Mouse (Mus musculus): Measurements from ENCODE around the gene Fam118a. TPM values are rescaled to one million over a fixed set of nuclear protein-coding genes. Genes with fewer than 3 reads are reported as not detected.
A peak's percentile ranks its signal among the peaks of the same experiment; 100 is the strongest.
"Not testable (repeated sequence)": the region's sequence is repeated elsewhere in the genome, so short reads cannot be mapped to it uniquely, and the experiment has no call there.

Gene Fam118a
- 1 to 10 TPM; 6.1 to 6.3 TPM for total RNA-seq (2021)
- 4.7 and 6.3 TPM in 2 replicates for polyA plus RNA-seq (2012; rRNA removed)
- long read RNA-seq, transcript Fam118a-201 (9 exons, 2,518 nt), result major isoform, 11 of 15 reads
- long read RNA-seq, partial matches to known transcripts, result 1 of 15 reads
- long read RNA-seq, other reads (novel, unspliced or antisense), result 3 of 15 reads

DNA sequence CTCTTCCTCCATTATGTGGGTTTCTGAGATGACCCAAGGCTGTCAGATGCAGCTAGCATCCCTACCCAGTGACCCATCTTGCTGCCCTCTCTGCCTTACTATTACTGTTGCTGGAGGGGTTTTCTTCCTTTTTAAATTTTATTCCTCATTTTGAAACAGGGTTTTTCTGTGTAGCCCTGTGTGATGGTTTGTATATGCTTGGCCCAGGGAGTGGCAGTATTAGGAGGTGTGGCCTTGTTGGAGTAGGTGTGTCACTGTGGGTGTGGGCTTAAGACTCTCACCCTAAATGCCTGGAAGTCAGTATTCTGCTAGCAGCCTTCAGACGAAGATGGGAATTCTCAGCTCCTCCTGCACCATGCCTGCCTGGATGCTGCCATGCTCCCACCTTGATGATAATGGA is at the start of gene Fam118a:
Gene Fam118a, plus strand, starts transcription at position 301 of the 400 bp plus-strand sequence.
- DNase-seq; H3K79me2 ChIP-seq (replicated peaks; ENCODE audit: control insufficient read depth, insufficient read depth, low read length); H3K4me1 ChIP-seq (ENCODE audit: control insufficient read depth, insufficient read depth, low read length); H3K36me3 ChIP-seq (ENCODE audit: control insufficient read depth, insufficient read depth, low read length); H3K9ac ChIP-seq (ENCODE audit: low read depth, low read length); H3K27ac ChIP-seq; H3K4me3 ChIP-seq; H3K27me3 ChIP-seq (ENCODE audit: control insufficient read depth, insufficient read depth, low read length); intact Hi-C loops (cut with DNase I): not testable (repeated sequence)
- 71% methylated on average over 1 of the region's 1 CpGs for WGBS

- H3K4me1 ChIP-seq (ENCODE audit: control insufficient read depth, insufficient read depth, low read length), result peaks cover 11% of the 10 kb centered on the region
- no peak overlapping the region for H3K9ac ChIP-seq (ENCODE audit: low read depth, low read length)
- no peak for TF ChIP-seq POLR2A (IDR thresholded peaks at IDR 0.05; ENCODE audit: insufficient read depth, low read depth, low read length)
- TF ChIP-seq EP300 (IDR thresholded peaks at IDR 0.05; ENCODE audit: insufficient read depth, low read depth, low read length), result no peak
- no peak for TF ChIP-seq CTCF (IDR thresholded peaks at IDR 0.05)
- no peak overlapping the region for H3K27ac ChIP-seq
- no peaks in the 10 kb centered on the region for H3K36me3 ChIP-seq (ENCODE audit: control insufficient read depth, insufficient read depth, low read length)
- peak in 1 of 2 experiments; percentile 62 for DNase-seq
- H3K27me3 ChIP-seq (ENCODE audit: control insufficient read depth, insufficient read depth, low read length), result no peaks in the 10 kb centered on the region
- 44% methylated on average over 9 of the region's 9 CpGs for whole genome bisulfite sequencing
- intact Hi-C loops (cut with DNase I), result no loop called here
- H3K4me3 ChIP-seq, result no peak overlapping the region
- peaks cover 12% of the 10 kb centered on the region for H3K79me2 ChIP-seq (replicated peaks; ENCODE audit: control insufficient read depth, insufficient read depth, low read length)
These were observed 47.0 kb upstream of the Fam118a start for GRCm38 (mm10) chr15:84981609-84982313.

DNA sequence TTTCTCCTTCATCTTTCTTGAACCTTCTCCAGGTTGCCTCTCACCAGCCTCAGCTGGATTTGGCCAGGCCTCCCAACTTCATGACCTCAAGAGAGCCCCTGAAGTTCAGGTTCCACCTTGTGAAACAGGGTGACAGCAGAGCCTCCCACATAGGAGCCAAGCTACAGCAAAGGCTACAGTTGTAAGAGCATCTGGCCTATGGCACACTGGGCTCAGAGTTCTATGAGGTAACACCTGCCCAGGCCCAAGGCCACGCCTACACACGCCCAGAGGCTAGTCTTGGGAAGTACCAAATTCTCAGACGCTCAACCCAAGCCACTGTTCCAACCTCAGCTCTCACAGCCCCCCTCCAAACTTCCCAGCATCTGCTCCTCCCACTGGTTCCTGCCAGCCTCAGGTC is 45.9 kb upstream of the Fam118a start:
- no peak overlapping the region for H3K27ac ChIP-seq
- intact Hi-C loops (cut with DNase I), result no loop called here
- no peaks in the 10 kb centered on the region for H3K27me3 ChIP-seq (ENCODE audit: control insufficient read depth, insufficient read depth, low read length)
- peaks cover 12% of the 10 kb centered on the region for H3K79me2 ChIP-seq (replicated peaks; ENCODE audit: control insufficient read depth, insufficient read depth, low read length)
- no peaks in the 10 kb centered on the region for H3K36me3 ChIP-seq (ENCODE audit: control insufficient read depth, insufficient read depth, low read length)
- H3K4me3 ChIP-seq, result no peak overlapping the region
- TF ChIP-seq CTCF (IDR thresholded peaks at IDR 0.05) (no peak), EP300 (IDR thresholded peaks at IDR 0.05; ENCODE audit: insufficient read depth, low read depth, low read length) (no peak), POLR2A (IDR thresholded peaks at IDR 0.05; ENCODE audit: insufficient read depth, low read depth, low read length) (no peak)
- H3K9ac ChIP-seq (ENCODE audit: low read depth, low read length), result no peak overlapping the region
- no peak for DNase-seq
- WGBS, result 82% methylated on average over 3 of the region's 3 CpGs
- peaks cover 11% of the 10 kb centered on the region for H3K4me1 ChIP-seq (ENCODE audit: control insufficient read depth, insufficient read depth, low read length)

DNA sequence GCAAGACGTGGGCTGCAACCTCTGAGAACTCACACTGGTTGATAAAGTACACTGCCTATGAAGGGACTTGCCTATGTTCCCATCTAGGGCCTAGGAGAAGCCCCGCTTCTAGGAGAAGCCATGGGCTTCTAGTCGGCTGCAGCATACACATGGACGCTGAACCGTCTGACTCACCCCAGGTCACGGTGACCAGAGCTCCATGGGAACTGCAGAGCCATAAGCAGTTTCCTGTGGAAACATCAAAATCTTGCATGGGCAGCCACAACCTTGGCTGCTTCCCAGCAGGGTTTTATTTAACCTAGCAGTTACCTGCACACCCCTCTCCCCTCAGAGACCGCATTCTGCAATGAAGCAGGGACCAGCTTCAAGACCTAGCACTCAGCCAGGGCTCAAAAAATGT is 45.0 kb upstream of the Fam118a start:
- Histone ChIP-seq H3K79me2 (replicated peaks; ENCODE audit: control insufficient read depth, insufficient read depth, low read length) (peaks cover 10% of the 10 kb centered on the region), H3K36me3 (ENCODE audit: control insufficient read depth, insufficient read depth, low read length) (no peaks in the 10 kb centered on the region), H3K4me3 (no peak overlapping the region), H3K9ac (ENCODE audit: low read depth, low read length) (no peak overlapping the region), H3K27ac (no peak overlapping the region), H3K4me1 (ENCODE audit: control insufficient read depth, insufficient read depth, low read length) (peaks cover 14% of the 10 kb centered on the region), H3K27me3 (ENCODE audit: control insufficient read depth, insufficient read depth, low read length) (no peaks in the 10 kb centered on the region)
- TF ChIP-seq CTCF (IDR thresholded peaks at IDR 0.05) (no peak), EP300 (IDR thresholded peaks at IDR 0.05; ENCODE audit: insufficient read depth, low read depth, low read length) (no peak), POLR2A (IDR thresholded peaks at IDR 0.05; ENCODE audit: insufficient read depth, low read depth, low read length) (no peak)
- intact Hi-C loops (cut with DNase I), result no loop called here
- 59% methylated on average over 7 of the region's 7 CpGs for WGBS
- DNase-seq, result no peak

DNA sequence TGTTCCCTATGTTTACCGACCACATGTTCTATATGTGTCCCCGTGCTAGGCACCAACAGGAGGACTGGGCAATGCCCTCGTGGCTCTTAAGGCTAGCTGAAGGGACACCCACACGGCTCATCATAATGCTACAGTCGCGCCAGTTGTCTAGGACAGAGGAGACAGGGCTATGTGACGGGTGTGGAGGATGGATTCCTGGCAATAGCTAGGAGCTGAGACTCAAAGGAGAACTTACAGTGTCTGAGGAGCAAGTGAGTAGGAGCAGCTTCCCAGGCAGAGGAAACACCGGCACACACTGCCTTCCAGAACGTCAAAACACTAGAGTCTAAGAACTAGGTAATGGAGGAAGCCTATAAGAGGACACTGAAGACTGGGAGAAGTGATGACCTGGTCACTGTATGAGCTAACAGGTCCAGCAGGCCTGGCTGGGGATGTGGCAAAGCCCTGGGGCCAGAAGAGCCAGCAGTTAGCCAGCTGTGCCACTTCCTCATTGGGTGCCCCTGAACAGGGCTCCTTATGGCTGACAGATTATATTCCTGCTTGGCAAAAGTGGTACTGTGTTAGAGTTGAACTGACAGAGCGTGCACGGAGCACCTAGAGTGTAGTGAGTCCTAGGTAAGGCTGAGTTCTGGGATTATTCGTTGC is 43.1 kb upstream of the Fam118a start:
- intact Hi-C loops (cut with DNase I), result loop anchor here (2.0 to 5.0 kb wide), 3 partner anchors 43 to 133 kb away; partner anchors contain the start of gene Nup50
- Histone ChIP-seq H3K27me3 (ENCODE audit: control insufficient read depth, insufficient read depth, low read length) (no peaks in the 10 kb centered on the region), H3K4me3 (no peak overlapping the region), H3K27ac (no peak overlapping the region), H3K36me3 (ENCODE audit: control insufficient read depth, insufficient read depth, low read length) (no peaks in the 10 kb centered on the region), H3K4me1 (ENCODE audit: control insufficient read depth, insufficient read depth, low read length) (peaks cover 14% of the 10 kb centered on the region), H3K9ac (ENCODE audit: low read depth, low read length) (no peak overlapping the region), H3K79me2 (replicated peaks; ENCODE audit: control insufficient read depth, insufficient read depth, low read length) (peaks cover 4% of the 10 kb centered on the region)
- no peak for TF ChIP-seq CTCF (IDR thresholded peaks at IDR 0.05)
- TF ChIP-seq POLR2A (IDR thresholded peaks at IDR 0.05; ENCODE audit: insufficient read depth, low read depth, low read length), result no peak
- DNase-seq, result peak in 1 of 2 experiments; percentile 27
- 88% methylated on average over 12 of the region's 12 CpGs for WGBS
